Mouse (Mus musculus) testis, postnatal 14 days (tissue): ENCODE data around the gene Siae.

Source experiments
- DNase-seq: peaks from one replicate; pipeline ENCODE4 v3.0.0; 2021; ENCODE audit warnings: low spot score

The Siae gene

DNA sequence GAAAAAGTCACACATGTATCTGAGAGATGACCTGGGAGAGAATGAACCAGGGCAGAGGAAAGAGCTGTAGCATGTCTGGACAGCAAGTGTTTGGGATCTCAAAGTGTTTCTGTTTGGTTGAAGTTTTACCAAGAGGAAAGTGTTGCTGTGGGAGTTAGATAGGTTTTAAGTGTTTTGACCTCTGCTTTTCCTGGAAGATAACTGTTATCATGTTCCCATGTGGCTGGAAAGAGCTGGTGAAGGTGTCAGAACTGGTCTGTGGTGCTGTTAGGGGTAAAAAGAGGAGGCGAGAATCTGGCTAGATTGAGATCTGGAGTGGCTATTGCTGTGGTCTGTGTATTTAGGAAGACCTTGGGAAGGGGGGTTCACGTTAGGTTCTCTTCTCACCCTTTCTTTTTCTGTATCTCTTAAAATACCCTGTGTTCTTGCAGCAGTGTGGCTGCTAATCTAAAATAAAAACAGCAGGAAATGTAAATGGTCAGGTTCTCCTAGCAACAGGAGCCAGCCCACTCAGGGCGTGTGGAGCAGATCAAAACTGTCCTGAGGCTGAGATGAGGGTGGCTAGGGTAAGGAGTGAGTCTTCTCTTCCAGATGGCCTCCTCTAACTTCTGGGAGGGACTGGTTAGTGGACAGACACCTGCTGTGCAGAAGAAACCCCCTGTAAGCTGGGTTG is 16.8 kb downstream of the Siae start:
- DNase-seq, result no peak

DNA sequence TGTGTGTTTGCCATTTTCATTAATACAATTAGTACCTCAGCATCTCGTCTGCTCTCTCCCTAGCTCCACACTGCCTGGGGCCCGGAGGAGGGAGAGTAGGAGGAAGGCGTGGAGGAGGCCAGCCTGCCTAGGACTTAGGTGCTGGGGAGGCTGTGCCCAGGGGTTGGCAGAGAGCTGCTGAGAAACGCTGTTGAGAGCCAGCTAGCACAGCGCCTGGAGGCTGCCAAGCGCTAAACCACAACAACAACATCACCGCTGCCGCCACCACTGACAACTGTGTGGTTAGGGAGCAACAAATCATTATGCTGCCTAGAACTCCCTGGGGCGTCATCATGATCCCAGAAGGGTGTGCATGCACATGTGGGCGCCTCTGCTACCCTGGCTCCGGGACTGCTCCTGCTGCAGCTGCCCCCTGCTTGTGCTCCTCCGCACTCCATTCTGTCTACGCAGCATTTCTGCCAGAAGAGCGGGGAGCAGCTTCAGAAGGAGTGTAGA is 21.0 kb downstream of the Siae start:
- no peak for DNase-seq

DNA sequence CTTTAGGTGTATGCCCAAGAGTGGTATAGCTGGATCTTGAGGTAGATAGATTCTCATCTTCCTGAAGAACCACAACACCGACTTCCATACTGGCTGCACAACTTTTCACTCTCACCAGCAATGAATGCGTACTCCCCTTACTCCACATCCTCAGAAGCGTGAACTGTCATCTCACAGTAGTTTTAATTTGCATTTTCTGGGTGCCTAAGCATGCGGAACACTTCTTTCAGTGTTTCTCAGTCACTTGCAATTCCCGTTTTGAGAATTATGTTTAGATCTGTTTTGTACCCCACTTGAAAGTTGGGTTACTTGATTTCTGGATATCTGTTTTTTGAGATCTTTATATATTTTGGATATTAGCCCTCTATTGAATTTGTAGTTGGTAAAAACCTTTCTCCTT is 28.1 kb downstream of the Siae start:
- no peak for DNase-seq

DNA sequence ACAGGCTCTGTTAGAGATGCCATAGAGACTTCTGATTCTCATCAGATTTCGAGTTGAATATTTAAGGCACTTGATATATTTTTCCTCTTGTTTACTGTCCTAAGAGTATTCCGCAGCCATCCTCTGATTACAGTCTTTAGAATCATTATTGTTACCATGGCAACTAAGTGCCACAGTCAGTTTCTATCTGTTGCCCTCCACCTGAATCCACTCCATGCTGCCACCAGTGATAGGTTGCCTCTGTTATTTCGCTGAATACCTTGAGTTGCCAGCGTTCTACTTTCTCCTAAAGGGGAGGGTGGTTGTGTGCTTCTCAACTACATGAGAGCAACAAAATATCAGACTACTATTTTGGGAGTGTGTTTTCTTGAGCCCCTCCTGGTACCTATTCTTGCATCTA is 31.2 kb downstream of the Siae start:
- no peak for DNase-seq

DNA sequence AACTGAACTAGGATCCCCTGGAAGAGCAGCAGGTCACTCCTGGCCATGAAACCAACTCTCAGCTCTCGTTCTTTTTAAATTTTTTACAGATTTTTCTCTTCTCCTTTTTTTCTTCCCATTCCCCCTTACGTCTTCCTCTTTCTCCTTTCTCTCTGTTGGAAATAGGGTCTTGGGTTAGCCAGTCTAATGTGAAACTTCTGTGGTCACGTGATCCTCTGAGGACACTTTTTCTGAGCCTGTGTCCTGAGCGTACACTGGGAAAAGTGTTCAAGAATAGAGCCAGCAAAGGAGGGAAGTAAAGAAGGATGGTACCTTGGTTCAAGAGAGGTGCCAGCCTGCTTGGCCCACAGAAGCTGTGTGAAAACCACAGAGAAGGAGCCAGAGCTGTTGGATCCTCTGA is 34.9 kb downstream of the Siae start:
- DNase-seq, result no peak

DNA sequence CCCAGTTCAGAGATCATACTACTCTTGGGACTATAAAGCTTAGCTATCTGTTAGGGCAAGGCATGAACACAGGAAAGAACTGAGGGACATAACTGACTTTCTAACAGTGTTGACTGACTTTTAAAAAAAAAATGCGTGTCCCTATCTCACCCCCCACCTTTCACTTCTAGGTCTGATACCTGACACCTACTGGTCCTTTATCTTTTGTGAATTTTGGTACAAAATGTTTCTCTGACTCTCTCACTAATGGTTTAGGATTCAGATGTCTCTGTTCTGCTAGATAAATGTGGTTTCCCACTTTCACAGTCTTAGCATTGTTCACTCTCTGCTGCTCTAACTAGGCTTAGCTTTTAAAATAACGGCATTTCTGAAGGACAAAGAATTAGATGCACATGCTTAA is 36.5 kb downstream of the Siae start:
- no peak for DNase-seq

DNA sequence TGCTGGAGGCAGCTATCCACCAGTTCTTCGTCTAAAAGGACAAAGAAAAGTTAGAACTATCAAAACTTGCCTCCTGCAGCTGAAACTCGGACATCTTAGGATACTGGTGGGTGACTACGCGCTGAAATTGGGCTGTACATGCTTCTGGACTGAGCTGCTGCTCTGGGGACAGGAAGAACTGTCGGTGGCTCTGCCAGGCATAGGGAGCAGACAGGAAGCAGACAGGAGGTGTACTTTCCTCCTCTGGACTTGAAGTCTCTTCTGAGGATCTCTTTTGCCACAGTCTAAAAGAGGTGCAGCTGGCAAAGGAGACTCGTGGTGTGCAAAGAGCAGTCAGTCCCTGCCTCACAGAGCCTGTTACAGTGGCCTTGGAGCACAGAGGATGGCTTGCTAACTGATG is 37.1 kb downstream of the Siae start:
- no peak for DNase-seq

DNA sequence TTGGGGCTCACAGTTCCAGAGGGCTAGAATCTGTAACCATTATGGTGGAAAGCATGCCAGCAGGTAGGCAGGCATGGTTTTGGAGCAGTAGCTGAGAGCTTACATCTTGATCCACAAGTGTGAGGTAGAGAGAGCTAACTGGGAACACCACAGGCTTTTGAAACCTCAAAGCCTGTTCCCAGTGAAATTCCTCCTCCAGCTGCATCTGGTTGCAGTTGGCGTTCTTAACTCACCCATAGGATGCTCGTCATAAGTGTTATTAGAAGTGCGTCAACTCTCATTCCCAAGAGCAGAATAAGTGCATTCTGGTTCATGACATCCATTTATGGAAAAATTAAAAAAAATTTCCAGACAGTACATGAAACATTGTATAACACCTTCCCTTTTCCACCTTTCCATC is 38.2 kb downstream of the Siae start:
- DNase-seq, result no peak

DNA sequence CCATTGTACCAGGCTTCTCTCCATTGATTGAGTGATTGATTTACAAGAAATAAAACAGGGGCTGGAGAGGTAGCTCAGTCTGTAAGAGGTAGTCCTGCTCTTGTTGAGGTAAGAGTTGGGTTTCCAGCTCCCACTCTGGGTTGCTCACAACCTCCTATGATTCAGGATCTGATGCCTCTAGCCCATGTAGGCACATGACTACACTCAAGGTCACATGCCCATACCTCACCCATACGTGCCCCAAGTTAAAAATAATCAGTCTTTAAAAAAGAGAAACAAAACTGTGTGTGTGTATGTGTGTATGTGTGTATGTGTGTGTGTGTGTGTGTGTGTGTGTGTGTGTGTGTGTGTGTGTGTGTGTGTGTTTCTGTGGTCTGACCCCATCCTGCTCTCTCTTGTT is 40.1 kb downstream of the Siae start:
- no peak for DNase-seq

DNA sequence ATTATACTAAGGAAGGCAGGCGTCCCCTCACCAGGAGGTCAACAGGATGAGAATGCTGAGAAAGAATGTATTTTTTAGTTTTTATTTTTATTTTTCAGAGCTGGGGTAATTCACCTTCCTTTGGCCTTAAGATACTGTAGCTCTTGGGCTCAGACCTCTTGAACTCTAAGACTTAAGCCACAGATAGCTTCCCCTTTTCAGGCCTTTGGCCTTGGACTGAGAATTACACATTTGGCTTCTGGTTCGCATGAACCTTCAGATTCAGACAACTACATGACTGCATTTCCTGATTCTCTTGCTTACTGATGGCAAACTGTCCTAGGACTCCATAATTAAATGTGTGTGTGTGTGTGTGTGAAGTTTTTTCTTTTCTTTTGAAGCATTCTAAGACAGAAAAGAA is 43.1 kb downstream of the Siae start:
- no peak for DNase-seq

DNA sequence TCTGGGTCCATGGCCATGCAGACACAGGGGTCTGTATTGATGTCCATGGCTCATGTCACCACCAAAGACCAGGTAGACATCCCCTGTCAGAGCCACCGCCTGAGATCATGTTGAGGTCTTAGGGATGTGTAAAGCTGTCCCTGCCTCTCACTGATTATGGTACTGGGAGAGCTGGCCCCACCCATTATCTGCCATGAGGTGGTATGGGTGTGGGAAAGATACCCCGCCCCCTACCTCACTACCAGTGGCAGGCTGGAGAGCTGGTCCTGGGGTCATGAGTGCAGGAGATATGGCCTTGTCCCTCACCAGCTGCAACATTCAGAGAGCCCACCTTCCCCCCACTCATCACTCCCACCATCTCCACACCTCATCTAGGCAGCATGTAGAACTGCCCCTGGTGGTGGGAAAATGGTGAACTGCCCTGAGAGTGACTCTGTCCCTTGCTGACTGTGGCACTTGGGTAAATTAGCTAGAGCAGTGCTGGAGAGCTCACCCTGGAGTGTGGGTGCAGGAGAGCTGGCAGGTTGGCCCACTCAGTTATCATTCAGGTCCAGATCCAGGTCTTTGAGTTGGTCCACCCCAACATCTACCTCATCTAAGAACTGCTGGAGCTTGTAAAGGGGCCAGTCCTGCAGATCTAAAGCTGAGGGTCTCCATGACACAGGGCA is 45.2 kb downstream of the Siae start:
- no peak for DNase-seq

DNA sequence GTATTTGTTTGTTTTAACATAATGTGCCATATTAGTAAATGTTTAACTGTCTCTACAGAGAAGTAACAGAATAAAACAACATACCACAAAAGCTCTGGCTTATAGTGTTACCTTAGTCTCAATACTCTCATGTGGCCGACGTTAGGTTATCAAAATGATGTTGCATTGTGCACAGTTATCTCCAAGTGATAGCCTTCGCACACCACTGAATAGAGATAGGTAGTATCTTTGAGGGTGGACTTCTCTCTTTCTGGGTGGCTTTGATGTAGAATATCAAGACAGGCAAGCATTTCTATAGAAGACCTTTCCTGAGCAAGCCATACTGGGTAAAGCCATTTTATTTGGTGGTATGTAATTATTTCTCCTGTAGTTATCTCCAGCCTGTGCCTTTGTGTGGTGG is 49.6 kb downstream of the Siae start:
- no peak for DNase-seq

DNA sequence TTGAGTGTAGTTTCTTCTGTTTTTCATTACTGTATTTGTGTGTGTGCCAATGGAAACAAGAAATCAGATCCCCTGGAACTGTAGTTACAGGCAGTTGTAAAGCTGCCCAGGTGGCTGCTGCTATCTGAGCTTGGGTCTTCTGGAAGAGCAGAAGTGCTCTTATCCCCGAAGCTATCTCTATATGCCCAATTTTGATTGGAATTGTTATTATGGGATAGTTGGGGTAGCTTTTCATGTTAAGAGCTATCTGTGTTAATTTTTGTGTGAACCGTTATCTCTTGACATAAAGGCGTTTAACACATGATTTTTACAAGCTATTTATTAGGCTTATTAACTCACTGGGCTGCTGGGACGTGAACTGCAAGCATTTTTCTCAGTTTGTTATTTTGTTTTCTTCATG is 54.1 kb downstream of the Siae start:
- DNase-seq, result no peak

DNA sequence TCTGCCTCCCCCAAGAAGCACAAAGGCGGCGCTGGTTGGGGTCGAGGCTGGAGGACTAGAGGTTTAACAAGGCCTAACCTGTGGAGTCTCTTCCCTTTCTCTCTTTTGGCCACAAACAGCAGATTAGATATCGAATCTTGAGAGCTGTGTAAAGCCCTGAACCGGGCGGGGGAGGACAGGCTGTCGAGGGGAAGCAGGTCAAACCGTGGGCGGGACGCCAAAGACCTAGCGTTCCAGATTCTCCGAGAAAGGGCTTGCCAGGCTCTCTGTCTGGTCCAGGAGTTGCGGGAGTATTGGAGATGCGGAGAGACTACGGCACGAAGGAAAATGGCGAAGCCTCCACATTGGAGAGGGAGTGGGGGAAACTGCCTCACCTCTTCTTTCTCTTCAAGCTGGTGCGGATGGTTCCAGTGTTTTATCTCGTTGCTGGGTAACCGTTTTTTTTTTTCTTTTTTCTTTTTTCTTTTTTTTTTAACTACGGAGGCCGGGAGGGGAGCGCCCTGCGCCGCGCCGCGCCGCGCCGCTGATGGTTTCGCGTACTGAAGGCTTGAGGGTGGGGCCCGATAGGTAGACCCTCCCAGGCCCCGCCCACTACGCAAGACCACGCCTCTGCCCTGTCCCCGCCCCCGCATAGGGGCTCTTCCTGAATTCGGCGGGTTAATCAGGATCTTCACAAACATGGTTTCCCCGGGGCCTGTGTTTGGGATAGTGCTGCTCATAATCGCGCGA is 57.8 kb downstream of the Siae start, which contains the start of gene Spa17:
Spa17 (minus strand) TSS at position 541 of the 729 bp plus-strand sequence.
- DNase-seq, result peak; percentile 90

DNA sequence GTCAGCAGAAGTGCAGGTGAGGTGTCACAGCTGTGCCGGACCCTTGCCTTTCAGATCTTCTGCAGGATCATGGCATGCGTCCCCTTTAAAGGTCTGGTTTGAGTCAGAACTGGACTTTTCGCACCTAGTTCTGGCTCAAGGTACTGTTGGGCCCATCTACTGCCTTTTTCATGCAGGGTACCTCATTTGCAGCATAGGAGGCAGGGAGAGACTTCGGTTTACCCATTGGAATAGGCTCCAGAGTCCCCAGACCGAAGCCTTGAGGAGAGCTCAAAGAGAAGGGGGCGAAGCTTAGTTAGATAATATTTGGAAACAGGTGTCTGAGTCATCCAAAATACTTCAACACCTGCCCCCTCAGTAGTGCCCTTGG is 58.4 kb downstream of the Siae start:
- DNase-seq, result no peak

DNA sequence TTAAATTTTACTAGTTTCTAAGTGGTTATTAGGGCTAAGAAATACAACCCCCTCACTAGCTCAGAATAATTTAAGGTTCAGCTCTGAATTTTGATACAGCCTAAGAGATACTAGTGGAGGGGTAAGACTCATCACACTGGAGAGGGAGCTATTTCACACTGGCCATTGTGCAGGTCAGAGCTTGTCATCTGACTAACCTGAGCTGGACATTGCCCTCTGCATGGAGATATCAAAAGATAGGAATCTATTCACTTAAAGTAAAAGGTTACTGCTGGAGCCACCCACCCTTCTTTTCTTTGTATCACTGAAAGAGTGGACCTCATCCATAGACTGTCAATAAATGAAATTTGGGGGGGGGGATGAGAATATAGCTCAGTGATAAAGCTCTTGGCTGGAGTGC is 58.8 kb downstream of the Siae start:
- DNase-seq, result no peak

DNA sequence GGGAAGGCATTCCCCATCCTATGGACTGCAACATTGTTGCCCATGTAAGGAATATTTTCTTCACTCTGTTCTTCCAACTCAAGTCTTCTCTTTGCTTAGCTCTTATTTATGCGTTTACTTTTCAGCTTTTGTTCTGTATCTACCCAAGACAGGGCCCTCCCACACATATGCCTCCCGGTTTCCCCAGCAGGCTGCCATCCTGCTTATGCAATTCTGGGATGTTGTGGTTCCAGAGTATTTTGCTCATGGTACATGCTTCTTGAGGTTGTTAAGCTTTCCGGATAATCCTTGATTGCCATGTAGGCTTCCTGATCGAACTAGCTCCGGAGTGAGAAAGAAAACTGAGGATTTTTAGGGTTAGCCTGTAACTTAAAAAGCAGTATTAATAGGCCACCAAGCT is 59.7 kb downstream of the Siae start:
- DNase-seq, result peak; percentile 12

DNA sequence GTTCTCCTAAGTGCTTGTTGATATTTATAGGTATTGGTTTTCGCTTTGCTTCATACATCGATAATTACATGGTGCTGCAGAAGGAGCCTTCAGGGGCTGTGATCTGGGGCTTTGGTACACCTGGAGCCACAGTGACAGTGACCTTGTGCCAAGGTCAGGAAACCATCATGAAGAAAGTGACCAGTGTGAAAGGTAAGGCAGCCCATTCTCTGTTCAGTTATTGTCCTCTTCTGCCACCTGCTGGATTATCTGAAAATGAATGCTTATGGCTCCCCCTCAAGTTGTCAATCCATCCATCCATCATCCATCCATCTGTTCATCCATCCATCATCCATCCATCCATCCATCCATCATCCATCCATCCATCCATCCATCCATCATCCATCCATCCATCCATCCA is 61.3 kb downstream of the Siae start:
- DNase-seq, result no peak

DNA sequence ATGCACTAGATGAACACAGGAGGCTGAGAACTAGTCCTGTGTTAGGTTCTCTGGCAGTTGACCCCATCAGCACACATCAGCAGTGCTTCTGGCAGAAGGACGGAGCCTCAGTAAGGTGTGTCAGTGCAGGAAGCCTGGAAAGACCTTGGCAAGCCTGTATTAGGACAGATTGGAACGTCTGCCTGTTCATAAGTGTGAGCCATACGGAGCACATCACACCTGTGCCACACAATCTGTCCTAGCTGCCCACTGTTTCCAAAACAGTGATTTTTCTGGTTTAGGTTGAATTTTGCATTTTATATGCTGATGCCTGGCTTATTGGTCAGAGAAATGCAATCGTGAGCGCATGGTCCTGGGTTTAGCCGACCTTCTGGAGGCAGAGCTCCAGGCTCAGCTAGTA is 65.8 kb downstream of the Siae start:
- DNase-seq, result no peak

DNA sequence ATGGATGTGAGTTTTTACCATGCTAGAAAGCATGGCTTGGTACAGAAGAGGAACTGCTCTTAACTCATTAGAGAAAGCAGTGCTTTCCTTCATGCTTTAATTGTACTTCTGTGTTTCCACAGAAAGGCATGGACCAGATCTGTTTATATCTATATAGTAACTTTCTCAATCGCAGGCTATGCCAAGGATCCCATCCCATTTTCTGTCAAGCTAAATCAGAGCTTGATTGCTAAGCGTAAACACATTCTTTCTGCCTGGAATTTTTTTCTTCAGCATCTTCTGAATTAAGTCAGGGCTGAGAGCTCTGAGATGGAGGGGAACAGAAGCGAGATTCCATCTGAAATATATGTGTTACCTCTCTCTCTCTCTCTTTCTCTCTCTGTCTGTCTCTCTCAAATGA is 68.5 kb downstream of the Siae start:
- no peak for DNase-seq

DNA sequence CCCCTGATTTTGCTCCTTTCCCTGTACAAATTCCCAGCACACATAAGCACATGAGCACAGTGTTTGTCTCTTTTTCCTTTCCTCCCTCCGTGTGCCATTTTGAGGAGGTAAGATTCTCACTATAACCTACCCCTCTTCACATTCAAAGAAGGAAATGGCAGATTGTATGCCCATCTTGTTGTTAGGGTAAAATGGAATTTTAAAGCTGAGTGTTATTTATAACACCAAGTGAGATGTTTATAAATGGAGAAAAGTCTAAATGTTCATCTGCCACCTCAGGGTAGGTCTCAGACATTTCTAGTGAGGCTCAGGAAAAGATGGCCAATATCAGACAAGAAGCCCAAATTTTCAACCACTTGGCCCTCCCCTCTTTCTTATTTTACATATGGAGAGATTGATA is 69.0 kb downstream of the Siae start:
- no peak for DNase-seq

DNA sequence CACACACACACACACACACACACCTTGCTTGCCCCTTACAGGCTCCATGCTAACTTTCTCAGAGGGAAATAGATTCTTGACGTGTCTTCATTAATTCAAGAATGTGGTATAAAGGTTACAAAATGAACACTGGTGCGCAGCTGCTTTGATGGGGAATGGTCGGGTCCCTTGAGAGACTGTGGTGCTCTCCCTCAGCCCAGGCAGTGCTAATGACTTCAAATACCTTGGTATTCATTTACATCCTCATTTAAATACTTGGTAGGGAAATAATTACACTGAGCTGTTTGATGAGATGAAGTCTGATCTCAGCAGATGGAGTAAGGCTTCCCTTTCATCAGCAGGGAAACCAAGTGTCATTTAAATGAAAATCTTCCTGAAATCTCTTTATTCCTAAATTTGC is 69.6 kb downstream of the Siae start:
- DNase-seq, result no peak

DNA sequence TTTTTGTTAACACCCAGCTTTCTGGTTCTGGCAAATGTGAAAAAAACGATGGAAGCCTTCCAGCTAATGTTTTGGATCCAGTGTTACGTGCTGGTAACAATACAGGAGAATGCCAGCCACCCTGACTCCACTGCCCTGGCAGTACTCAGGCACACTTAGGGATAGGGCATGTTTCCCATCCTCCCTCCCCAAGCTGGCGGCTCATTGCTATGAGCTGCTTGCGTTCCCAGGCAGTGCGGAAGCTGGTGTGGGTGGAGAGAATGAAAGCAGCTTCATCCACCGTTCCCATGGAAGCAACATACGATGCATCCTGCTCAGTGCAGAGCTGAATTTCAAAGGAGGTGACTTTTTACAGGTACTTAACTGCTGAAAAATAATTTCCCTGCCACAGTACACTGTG is 70.1 kb downstream of the Siae start:
- no peak for DNase-seq
